Mouse (Mus musculus) embryonic facial prominence, embryonic 11.5 days (tissue): Measurements from ENCODE around the gene Mrpl48. TPM values are rescaled to one million over a fixed set of nuclear protein-coding genes. Genes with fewer than 3 reads are reported as not detected.

Source experiments
- ATAC-seq: fragments of 200-750 bp; cut with Nextera tagmentation; replicated peaks from 2 replicates; pipeline ENCODE4 v1.8.0; 2017; ENCODE audit warnings: low read depth; ENCODE audit not compliant: insufficient number of reproducible peaks, low FRiP score, low TSS enrichment
- DNase-seq: peaks from one replicate; pipeline ENCODE4 v3.0.0-alpha.2; 2015; ENCODE audit warnings: low spot score
- H3K27ac ChIP-seq: fragments of 300-500 bp; sonication (generic); replicated peaks from 2 replicates; pipeline ENCODE4 v1.5.1; 2014; ENCODE audit warnings: mild to moderate bottlenecking, low read depth, low read length, control low read depth
- H3K27me3 ChIP-seq: fragments of 300-500 bp; sonication (generic); 2 replicates; pipeline ENCODE4 v1.6.1; 2014; ENCODE audit warnings: mild to moderate bottlenecking, low read length, moderate library complexity, mixed read lengths; ENCODE audit not compliant: control insufficient read depth, insufficient read depth
- H3K36me3 ChIP-seq: fragments of 300-500 bp; sonication (generic); replicated peaks from 2 replicates; pipeline ENCODE4 v1.6.1; 2014; ENCODE audit warnings: low read depth, mild to moderate bottlenecking, low read length, moderate library complexity, mixed read lengths; ENCODE audit not compliant: control insufficient read depth, insufficient read depth
- H3K4me1 ChIP-seq: fragments of 300-500 bp; sonication (generic); 2 replicates; pipeline ENCODE4 v1.6.1; 2014; ENCODE audit warnings: low read length, mixed read lengths; ENCODE audit not compliant: control insufficient read depth, insufficient read depth
- H3K4me2 ChIP-seq: fragments of 300-500 bp; sonication (generic); 2 replicates; pipeline ENCODE4 v1.6.1; 2014; ENCODE audit warnings: low read depth, mild to moderate bottlenecking, control low read depth, low read length, moderate library complexity
- H3K4me3 ChIP-seq: fragments of 300-500 bp; sonication (generic); 2 replicates; pipeline ENCODE4 v1.5.1; 2014; ENCODE audit warnings: low read depth, low read length, control low read depth
- H3K9ac ChIP-seq: fragments of 300-500 bp; sonication (generic); replicated peaks from 2 replicates; pipeline ENCODE4 v1.6.1; 2014; ENCODE audit warnings: mild to moderate bottlenecking, control low read depth, low read length
- H3K9me3 ChIP-seq: fragments of 300-500 bp; sonication (generic); replicated peaks from 2 replicates; pipeline ENCODE4 v1.6.1; 2016; ENCODE audit warnings: mild to moderate bottlenecking, low read length, inconsistent platforms, mixed read lengths; ENCODE audit not compliant: control insufficient read depth
- WGBS: fragments of 180-500 bp; shearing (Covaris S2); extraction: QIAGEN DNeasy Blood & Tissue Kit; methylation state at CpG from one replicate; pipeline ENCODE4 v1.1.7; 2014; 5-methylcytosine and 5-hydroxymethylcytosine counted together
- polyA plus RNA-seq: library from polyadenylated mRNA; unstranded; fragments of >200 nt; fragmentation: Nextera tagmentation; extraction: Ambion mirVana; gene quantifications from 2 replicates; pipeline ENCODE4 v1.2.1, GENCODE M21; 2014

Mrpl48 gene
- polyA plus RNA-seq: 66.7 and 67.1 TPM in 2 replicates

GRCm38 (mm10) chr7:100608130-100608741 lies at the start of gene Mrpl48:
Mrpl48 (minus strand) TSS chr7:100608301.
- peak within 1 kb of the TSS; percentile 95 for H3K4me3 ChIP-seq
- under 1% methylated on average over 39 of the region's 43 CpGs for WGBS
- ATAC-seq: peak; percentile 60
- H3K27ac ChIP-seq: peak within 1 kb of the TSS; percentile 96
- DNase-seq: peak; percentile 55
- H3K27me3 ChIP-seq: no peaks in the 10 kb centered on the region
- H3K9me3 ChIP-seq: no peaks in the 10 kb centered on the region
- H3K4me2 ChIP-seq: peak within 1 kb of the TSS; percentile 77
- no peaks in the 10 kb centered on the region for H3K36me3 ChIP-seq
- peak within 1 kb of the TSS; percentile 99 for H3K9ac ChIP-seq
- H3K4me1 ChIP-seq: no peaks in the 10 kb centered on the region

DNA sequence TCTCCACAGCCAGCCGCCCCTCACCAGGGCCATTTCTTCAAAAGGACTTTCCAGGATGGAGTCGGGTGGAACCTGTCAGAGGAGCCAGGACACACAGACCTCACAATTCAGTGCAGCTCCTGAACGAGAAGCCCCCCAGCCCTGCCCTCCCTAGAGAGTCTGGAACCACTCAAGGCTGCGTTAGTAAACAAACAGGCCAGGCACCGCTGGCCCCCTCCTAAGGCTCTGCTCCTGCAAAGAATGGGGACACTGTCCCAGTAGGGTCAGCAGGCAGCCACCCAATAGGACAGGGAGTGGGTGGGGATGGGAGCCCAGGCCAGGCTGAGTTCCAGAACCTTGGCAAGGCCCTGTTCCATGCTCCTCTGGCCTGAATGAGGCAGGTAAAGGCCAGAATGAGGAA lies 48.6 kb upstream of the Mrpl48 start:
- 26% methylated on average over 5 of the region's 5 CpGs for WGBS

GRCm38 (mm10) chr7:100654441-100654840 lies 46.3 kb upstream of the Mrpl48 start:
- no peak for ATAC-seq
- DNase-seq: no peak
- WGBS: 84% methylated on average over 8 of the region's 8 CpGs
- Histone ChIP-seq H3K4me3 (no peak overlapping the region), H3K4me1 (no peaks in the 10 kb centered on the region), H3K27ac (no peak overlapping the region), H3K27me3 (no peaks in the 10 kb centered on the region), H3K9ac (no peak overlapping the region), H3K9me3 (no peaks in the 10 kb centered on the region), H3K36me3 (no peaks in the 10 kb centered on the region), H3K4me2 (no peak overlapping the region)

More for the DNA sequence above, 48.6 kb upstream of the Mrpl48 start:
- H3K4me1 ChIP-seq: no peaks in the 10 kb centered on the region
- no peak overlapping the region for H3K4me3 ChIP-seq
- no peaks in the 10 kb centered on the region for H3K27me3 ChIP-seq
- H3K4me2 ChIP-seq: no peak overlapping the region
- no peaks in the 10 kb centered on the region for H3K36me3 ChIP-seq
- H3K9me3 ChIP-seq: no peaks in the 10 kb centered on the region
- DNase-seq (no peak), ATAC-seq (no peak)
- no peak overlapping the region for H3K27ac ChIP-seq
- H3K9ac ChIP-seq: no peak overlapping the region

DNA sequence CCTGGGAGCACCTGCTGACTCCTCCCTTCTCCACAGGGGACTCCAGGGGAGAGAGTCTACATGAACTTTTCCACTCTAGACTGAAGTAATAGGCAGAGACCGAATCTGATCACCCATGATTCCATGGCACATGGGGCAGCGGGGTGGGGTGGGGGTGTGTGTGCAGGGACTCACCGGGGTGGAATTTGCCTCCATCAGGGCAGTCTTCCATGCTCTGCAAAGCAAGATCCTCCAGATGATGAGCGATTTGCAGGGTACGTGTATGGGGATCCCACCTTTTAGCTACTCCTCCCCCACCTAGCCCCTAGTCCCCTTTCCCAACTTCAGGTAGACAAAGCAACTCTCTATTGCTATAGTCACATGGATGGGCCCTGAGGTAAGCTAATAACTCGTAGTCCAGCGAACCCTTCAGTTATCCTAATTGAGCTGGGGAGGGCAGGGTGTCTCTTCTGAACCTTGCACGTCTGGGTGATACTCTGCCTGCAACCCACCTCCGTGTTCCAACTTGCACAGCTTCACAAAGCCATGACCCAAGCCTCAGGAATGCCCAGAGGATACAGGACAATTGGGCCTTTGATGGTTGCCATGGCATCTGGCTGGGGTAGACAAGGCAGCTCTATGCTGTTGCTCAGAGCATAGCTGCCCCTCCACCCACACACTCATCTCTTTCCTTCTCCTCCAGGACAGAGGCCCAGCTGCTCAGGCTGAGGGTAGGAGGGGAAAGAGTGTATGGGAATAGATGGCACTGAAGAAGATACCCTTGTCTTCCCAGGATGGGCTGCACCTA lies 45.6 kb upstream of the Mrpl48 start:
- Histone ChIP-seq H3K4me3 (no peak overlapping the region), H3K9me3 (no peaks in the 10 kb centered on the region), H3K9ac (no peak overlapping the region), H3K27ac (no peak overlapping the region), H3K36me3 (no peaks in the 10 kb centered on the region), H3K4me2 (peak overlapping the region; percentile 2; the same call in 1 of the 2 replicates), H3K27me3 (no peaks in the 10 kb centered on the region), H3K4me1 (no peaks in the 10 kb centered on the region)
- DNase-seq (peak; percentile 46), ATAC-seq (peak; percentile 85)
- WGBS: 60% methylated on average over 9 of the region's 9 CpGs

DNA sequence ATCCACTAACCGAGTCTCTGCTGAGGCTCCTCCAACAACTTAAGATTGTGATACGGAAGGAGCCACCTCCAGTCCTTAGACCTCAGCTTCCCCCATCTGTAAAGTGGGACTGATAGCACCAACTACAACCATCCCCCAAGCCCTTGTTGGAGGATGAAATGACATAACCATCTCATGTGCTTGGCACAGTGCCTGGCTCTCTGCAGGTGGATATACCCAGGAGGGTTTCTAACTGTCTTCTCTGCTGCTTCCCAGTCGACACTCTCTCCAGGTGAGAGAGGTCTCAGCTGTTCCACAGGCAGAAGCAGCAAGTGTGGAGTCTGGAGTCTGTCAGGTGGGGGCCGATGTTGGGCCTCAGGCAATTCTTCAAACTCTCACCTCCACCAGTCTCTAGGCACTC lies 42.9 kb upstream of the Mrpl48 start:
- no peak overlapping the region for H3K4me2 ChIP-seq
- no peaks in the 10 kb centered on the region for H3K36me3 ChIP-seq
- DNase-seq (no peak), ATAC-seq (no peak)
- 76% methylated on average over 4 of the region's 4 CpGs for WGBS
- no peak overlapping the region for H3K9ac ChIP-seq
- H3K4me3 ChIP-seq: no peak overlapping the region
- H3K27me3 ChIP-seq: no peaks in the 10 kb centered on the region
- no peaks in the 10 kb centered on the region for H3K9me3 ChIP-seq
- no peaks in the 10 kb centered on the region for H3K4me1 ChIP-seq
- no peak overlapping the region for H3K27ac ChIP-seq

- Histone ChIP-seq H3K27me3 (no peaks in the 10 kb centered on the region), H3K4me3 (no peak overlapping the region)
These were observed 42.3 kb upstream of the Mrpl48 start for GRCm38 (mm10) chr7:100650421-100650820.

GRCm38 (mm10) chr7:100649826-100650225 lies 41.7 kb upstream of the Mrpl48 start:
- H3K4me1 ChIP-seq: no peaks in the 10 kb centered on the region
- H3K27me3 ChIP-seq: no peaks in the 10 kb centered on the region
- no peak overlapping the region for H3K4me2 ChIP-seq
- H3K36me3 ChIP-seq: no peaks in the 10 kb centered on the region
- no peak overlapping the region for H3K27ac ChIP-seq
- H3K9me3 ChIP-seq: no peaks in the 10 kb centered on the region
- H3K9ac ChIP-seq: no peak overlapping the region
- ATAC-seq (no peak), DNase-seq (no peak)
- WGBS: 61% methylated on average over 8 of the region's 8 CpGs
- H3K4me3 ChIP-seq: no peak overlapping the region

More at GRCm38 (mm10) chr7:100650421-100650820, 42.3 kb upstream of the Mrpl48 start:
- H3K36me3 ChIP-seq: no peaks in the 10 kb centered on the region
- H3K4me2 ChIP-seq: no peak overlapping the region
- H3K4me1 ChIP-seq: no peaks in the 10 kb centered on the region
- no peak for ATAC-seq
- no peak for DNase-seq
- no peaks in the 10 kb centered on the region for H3K9me3 ChIP-seq
- H3K27ac ChIP-seq: no peak overlapping the region
- no peak overlapping the region for H3K9ac ChIP-seq
- 71% methylated on average over 6 of the region's 6 CpGs for WGBS

- H3K9me3 ChIP-seq: no peaks in the 10 kb centered on the region
- ATAC-seq: no peak
- H3K27me3 ChIP-seq: no peaks in the 10 kb centered on the region
- H3K4me1 ChIP-seq: no peaks in the 10 kb centered on the region
- no peak overlapping the region for H3K9ac ChIP-seq
- H3K4me2 ChIP-seq: no peak overlapping the region
- 84% methylated on average over 4 of the region's 4 CpGs for whole genome bisulfite sequencing
- no peak overlapping the region for H3K4me3 ChIP-seq
- H3K36me3 ChIP-seq: no peaks in the 10 kb centered on the region
- H3K27ac ChIP-seq: no peak overlapping the region; the same call in 1 of the 2 replicates
- DNase-seq: no peak
These were observed 41.0 kb upstream of the Mrpl48 start for GRCm38 (mm10) chr7:100649095-100649494.
